Mouse (Mus musculus) kidney, adult 2 months (tissue): ENCODE measurements around the gene Nav2.

ENCODE experiments used
- CTCF ChIP-seq: fragments of 200-500 bp; conservative IDR thresholded peaks from 2 replicates; pipeline ENCODE4 v1.5.1; 2011; ENCODE audit warnings: low read depth, mild to moderate bottlenecking, control low read depth, low read length, moderate library complexity, mixed read lengths; ENCODE audit not compliant: insufficient read depth, insufficient read length
- POLR2A ChIP-seq: fragments of 200-500 bp; IDR thresholded peaks from one replicate; pipeline ENCODE4 v1.6.1; 2011; ENCODE audit warnings: low read depth, low read length, control low read depth

DNA sequence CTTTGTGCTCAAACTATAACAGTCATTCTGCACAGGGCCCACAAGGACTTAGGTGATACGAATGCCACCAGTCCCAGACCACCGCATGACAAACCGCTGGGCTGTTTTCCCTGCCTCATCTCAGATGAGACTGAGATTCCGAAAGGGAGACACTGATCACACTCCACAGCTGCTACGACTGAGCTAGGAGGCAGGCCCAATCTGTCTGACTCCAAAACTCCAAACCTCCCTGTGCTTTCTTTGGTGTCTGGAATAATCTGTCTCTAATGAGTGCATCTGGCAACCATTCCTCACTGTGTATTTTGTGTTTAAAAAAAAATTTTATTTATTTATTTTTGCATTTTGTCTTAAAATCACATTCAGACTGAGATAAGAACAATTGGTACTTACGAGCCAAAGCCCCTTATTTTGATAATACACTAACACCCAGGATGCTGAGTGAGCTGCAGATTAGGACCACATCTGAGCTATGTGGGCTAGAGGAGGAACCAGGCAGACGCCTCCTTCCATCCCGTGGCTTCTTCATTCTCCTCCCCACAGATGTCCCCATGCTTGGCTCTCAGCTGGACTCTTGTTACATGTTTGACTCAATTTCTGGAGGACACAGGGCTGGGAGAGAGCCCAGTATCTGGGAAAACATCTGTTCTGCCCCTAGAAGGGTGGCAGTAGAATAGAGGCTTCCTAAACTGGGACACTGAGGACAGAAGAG lies 149.9 kb downstream of the Nav2 start:
- TF ChIP-seq POLR2A (no peak), CTCF (no peak)
